Mouse (Mus musculus) midbrain, embryonic 10.5 days (tissue): ENCODE results near the gene Arih2. TPM values are rescaled to one million over a fixed set of nuclear protein-coding genes. Genes with fewer than 3 reads are reported as not detected.
"Not testable (repeated sequence)": the region's sequence is repeated elsewhere in the genome, so short reads cannot be mapped to it uniquely, and the experiment has no call there.

Experiments used
- DNase-seq: peaks from one replicate; pipeline ENCODE4 v3.0.0-alpha.2; 2017; ENCODE audit warnings: low spot score
- H3K27ac ChIP-seq: fragments of 300-500 bp; sonication (generic); replicated peaks from 2 replicates; pipeline ENCODE4 v1.5.1; 2016; ENCODE audit warnings: mild to moderate bottlenecking
- H3K27me3 ChIP-seq: fragments of 300-500 bp; sonication (generic); 2 replicates; pipeline ENCODE4 v1.6.1; 2016; ENCODE audit warnings: low read depth, mild to moderate bottlenecking; ENCODE audit not compliant: poor library complexity, severe bottlenecking
- H3K36me3 ChIP-seq: fragments of 300-500 bp; sonication (generic); 2 replicates; pipeline ENCODE4 v1.6.1; 2016; ENCODE audit warnings: mild to moderate bottlenecking, moderate library complexity
- H3K4me1 ChIP-seq: fragments of 300-500 bp; sonication (generic); 2 replicates; pipeline ENCODE4 v1.6.1; 2016
- H3K4me3 ChIP-seq: fragments of 300-500 bp; sonication (generic); 2 replicates; pipeline ENCODE4 v1.5.1; 2016; ENCODE audit warnings: mild to moderate bottlenecking, moderate library complexity
- H3K9me3 ChIP-seq: fragments of 300-500 bp; sonication (generic); replicated peaks from 2 replicates; pipeline ENCODE4 v1.6.1; 2016; ENCODE audit warnings: mild to moderate bottlenecking
- WGBS: fragments of 180-500 bp; shearing (Covaris S2); methylation state at CpG from one replicate; pipeline ENCODE4 v1.1.7; 2016; 5-methylcytosine and 5-hydroxymethylcytosine counted together
- polyA plus RNA-seq: library from polyadenylated mRNA; unstranded; fragments of >200 nt; fragmentation: Nextera tagmentation; extraction: Ambion mirVana; gene quantifications from 2 replicates; pipeline ENCODE4 v1.2.1, GENCODE M21; 2016

Gene Arih2
- polyA plus RNA-seq, 1 experiment from 2014 or later: 66.8 TPM

- 90% methylated on average over 2 of the region's 2 CpGs for WGBS
- Histone ChIP-seq H3K4me1 (no peaks in the 10 kb centered on the region), H3K9me3 (no peaks in the 10 kb centered on the region), H3K4me3 (no peak overlapping the region), H3K27ac (no peak overlapping the region), H3K27me3 (no peaks in the 10 kb centered on the region), H3K36me3 (peaks cover 56% of the 10 kb centered on the region)
- no peak for DNase-seq
Measured at GRCm38 (mm10) chr9:108633846-108634245, 15.3 kb downstream of the Arih2 start.

GRCm38 (mm10) chr9:108632375-108632774 is 16.8 kb downstream of the Arih2 start:
- Histone ChIP-seq H3K36me3 (peaks cover 56% of the 10 kb centered on the region), H3K4me1 (no peaks in the 10 kb centered on the region), H3K27ac (no peak overlapping the region), H3K9me3 (no peaks in the 10 kb centered on the region), H3K4me3 (no peak overlapping the region), H3K27me3 (no peaks in the 10 kb centered on the region)
- DNase-seq: no peak
- WGBS: 96% methylated on average over 5 of the region's 5 CpGs

GRCm38 (mm10) chr9:108631631-108632256 is 17.4 kb downstream of the Arih2 start:
- H3K4me3 ChIP-seq: no peak overlapping the region
- peaks cover 54% of the 10 kb centered on the region for H3K36me3 ChIP-seq
- H3K27me3 ChIP-seq: no peaks in the 10 kb centered on the region
- no peaks in the 10 kb centered on the region for H3K4me1 ChIP-seq
- no peak overlapping the region for H3K27ac ChIP-seq
- H3K9me3 ChIP-seq: no peaks in the 10 kb centered on the region
- no peak for DNase-seq
- WGBS: 89% methylated on average over 5 of the region's 5 CpGs

- no peaks in the 10 kb centered on the region for H3K9me3 ChIP-seq
- peaks cover 53% of the 10 kb centered on the region for H3K36me3 ChIP-seq
- H3K27me3 ChIP-seq: no peaks in the 10 kb centered on the region
- DNase-seq: no peak
- H3K4me1 ChIP-seq: no peaks in the 10 kb centered on the region
- no peak overlapping the region for H3K27ac ChIP-seq
- H3K4me3 ChIP-seq: no peak overlapping the region
- 94% methylated on average over 1 of the region's 1 CpGs for WGBS
Measured at GRCm38 (mm10) chr9:108630683-108631082, 18.5 kb downstream of the Arih2 start.

- Histone ChIP-seq H3K4me3 (no peak overlapping the region), H3K27ac (no peak overlapping the region), H3K9me3 (no peaks in the 10 kb centered on the region), H3K27me3 (no peaks in the 10 kb centered on the region), H3K36me3 (peaks cover 48% of the 10 kb centered on the region), H3K4me1 (no peaks in the 10 kb centered on the region)
- DNase-seq: no peak
- 85% methylated on average over 4 of the region's 4 CpGs for WGBS
Measured at GRCm38 (mm10) chr9:108628141-108628540, 21.0 kb downstream of the Arih2 start.

GRCm38 (mm10) chr9:108626498-108626897 is 22.7 kb downstream of the Arih2 start:
- H3K27ac ChIP-seq: no peak overlapping the region
- no peaks in the 10 kb centered on the region for H3K4me1 ChIP-seq
- no peaks in the 10 kb centered on the region for H3K9me3 ChIP-seq
- H3K27me3 ChIP-seq: no peaks in the 10 kb centered on the region
- no peak for DNase-seq
- H3K4me3 ChIP-seq: no peak overlapping the region
- peaks cover 41% of the 10 kb centered on the region for H3K36me3 ChIP-seq
- 85% methylated on average over 2 of the region's 2 CpGs for WGBS

- DNase-seq: no peak
- Histone ChIP-seq H3K36me3 (peaks cover 90% of the 10 kb centered on the region), H3K4me3 (no peak overlapping the region), H3K4me1 (no peaks in the 10 kb centered on the region), H3K27me3 (no peaks in the 10 kb centered on the region), H3K27ac (no peak overlapping the region), H3K9me3 (no peaks in the 10 kb centered on the region)
- 91% methylated on average over 1 of the region's 1 CpGs for WGBS
Measured at GRCm38 (mm10) chr9:108617301-108617700, 31.9 kb downstream of the Arih2 start.

GRCm38 (mm10) chr9:108611488-108611887 is 37.7 kb downstream of the Arih2 start:
- DNase-seq: no peak
- WGBS: 95% methylated on average over 10 of the region's 10 CpGs
- Histone ChIP-seq H3K36me3 (peaks cover 99% of the 10 kb centered on the region), H3K27me3 (no peaks in the 10 kb centered on the region), H3K4me1 (no peaks in the 10 kb centered on the region), H3K9me3 (no peaks in the 10 kb centered on the region), H3K27ac (no peak overlapping the region), H3K4me3 (no peak overlapping the region)

- Histone ChIP-seq H3K4me3 (no peak overlapping the region), H3K36me3 (peaks cover 100% of the 10 kb centered on the region), H3K4me1 (no peaks in the 10 kb centered on the region), H3K27me3 (no peaks in the 10 kb centered on the region), H3K9me3 (no peaks in the 10 kb centered on the region), H3K27ac (no peak overlapping the region)
- WGBS: 92% methylated on average over 4 of the region's 4 CpGs
- DNase-seq: no peak
Measured at GRCm38 (mm10) chr9:108608889-108609288, 40.3 kb downstream of the Arih2 start.

- not testable (repeated sequence) for H3K27me3 ChIP-seq, DNase-seq, H3K27ac ChIP-seq, H3K4me3 ChIP-seq, H3K4me1 ChIP-seq, H3K9me3 ChIP-seq
- peaks cover 100% of the 10 kb centered on the region for H3K36me3 ChIP-seq
- 96% methylated on average over 5 of the region's 5 CpGs for WGBS
Measured at GRCm38 (mm10) chr9:108607929-108608328, 41.3 kb downstream of the Arih2 start.

- peaks cover 12% of the 10 kb centered on the region for H3K4me1 ChIP-seq
- H3K9me3 ChIP-seq: no peaks in the 10 kb centered on the region
- H3K36me3 ChIP-seq: peaks cover 56% of the 10 kb centered on the region
- DNase-seq: no peak
- no peaks in the 10 kb centered on the region for H3K27me3 ChIP-seq
- H3K27ac ChIP-seq: no peak overlapping the region
- no peak overlapping the region for H3K4me3 ChIP-seq
- 85% methylated on average over 4 of the region's 4 CpGs for WGBS
Measured at GRCm38 (mm10) chr9:108601986-108602385, 47.2 kb downstream of the Arih2 start.

- Histone ChIP-seq H3K27me3 (0 out of 2 replicates have a peak, but pooled peaks cover 5% of the 10 kb centered on the region), H3K4me3 (no peak overlapping the region), H3K4me1 (peaks cover 25% of the 10 kb centered on the region), H3K36me3 (peaks cover 36% of the 10 kb centered on the region), H3K9me3 (no peaks in the 10 kb centered on the region), H3K27ac (no peak overlapping the region)
- no peak for DNase-seq
- WGBS: 61% methylated on average over 2 of the region's 2 CpGs
Measured at GRCm38 (mm10) chr9:108600011-108600410, 49.2 kb downstream of the Arih2 start.

- H3K27ac ChIP-seq: no peak overlapping the region
- H3K9me3 ChIP-seq: no peaks in the 10 kb centered on the region
- DNase-seq: no peak
- 0 out of 2 replicates have a peak, but pooled peaks cover 5% of the 10 kb centered on the region for H3K27me3 ChIP-seq
- peaks cover 25% of the 10 kb centered on the region for H3K4me1 ChIP-seq
- no peak overlapping the region for H3K4me3 ChIP-seq
- 73% methylated on average over 4 of the region's 4 CpGs for WGBS
- peaks cover 27% of the 10 kb centered on the region for H3K36me3 ChIP-seq
Measured at GRCm38 (mm10) chr9:108599021-108599566, 50.1 kb downstream of the Arih2 start.
